Mouse (Mus musculus) cerebellum, adult 2 months (tissue): ENCODE data around the gene Cst3.

ENCODE experiments used
- CTCF ChIP-seq: fragments of 200-500 bp; IDR thresholded peaks from 2 replicates; pipeline ENCODE4 v1.5.1; 2011; ENCODE audit warnings: low read depth, mild to moderate bottlenecking, control low read depth, low read length, moderate library complexity, borderline replicate concordance; ENCODE audit not compliant: insufficient read depth
- POLR2A ChIP-seq: fragments of 200-500 bp; IDR thresholded peaks from 2 replicates; pipeline ENCODE4 v1.6.1; 2011; ENCODE audit warnings: low read length, control low read depth, borderline replicate concordance; ENCODE audit not compliant: insufficient read depth

GRCm38 (mm10) chr2:148861693-148862092, 13.8 kb downstream of the Cst3 start:
- no peak for TF ChIP-seq POLR2A
- no peak for TF ChIP-seq CTCF
